Mouse (Mus musculus) hindbrain, embryonic 14.5 days (tissue): ENCODE measurements at regions not wholly inside any gene's neighbourhood (a gene's known extent, or its start where the extent isn't known, plus 50 kb on each side); places are given as distances from the start of the nearest gene placed in this dataset.

Source experiments
- ATAC-seq: fragments of 200-750 bp; cut with Nextera tagmentation; 2 replicates; pipeline ENCODE4 v1.8.0; 2017; ENCODE audit warnings: moderate number of reproducible peaks, mild to moderate bottlenecking, moderate TSS enrichment, moderate library complexity; ENCODE audit not compliant: low FRiP score
- DNase-seq: peaks from one replicate; pipeline ENCODE4 v3.0.0-alpha.2; 2015; ENCODE audit warnings: low spot score
- H3K27ac ChIP-seq: fragments of 300-500 bp; sonication (generic); 2 replicates; pipeline ENCODE4 v1.5.1; 2014; ENCODE audit warnings: mild to moderate bottlenecking, moderate library complexity
- H3K27me3 ChIP-seq: fragments of 300-500 bp; sonication (generic); 2 replicates; pipeline ENCODE4 v1.6.1; 2014; ENCODE audit warnings: mild to moderate bottlenecking, low read length, mixed read lengths; ENCODE audit not compliant: control insufficient read depth, insufficient read depth
- H3K36me3 ChIP-seq: fragments of 300-500 bp; sonication (generic); replicated peaks from 2 replicates; pipeline ENCODE4 v1.6.1; 2014; ENCODE audit not compliant: control insufficient read depth, insufficient read depth
- H3K4me1 ChIP-seq: fragments of 300-500 bp; sonication (generic); replicated peaks from 2 replicates; pipeline ENCODE4 v1.6.1; 2014; ENCODE audit warnings: antibody characterized with exemption, low read length, mixed read lengths; ENCODE audit not compliant: control insufficient read depth, insufficient read depth
- H3K4me2 ChIP-seq: fragments of 300-500 bp; sonication (generic); replicated peaks from 2 replicates; pipeline ENCODE4 v1.6.1; 2014; ENCODE audit warnings: mild to moderate bottlenecking, moderate library complexity
- H3K4me3 ChIP-seq: fragments of 300-500 bp; sonication (generic); replicated peaks from 2 replicates; pipeline ENCODE4 v1.5.1; 2014; ENCODE audit warnings: mild to moderate bottlenecking, low read length
- H3K9ac ChIP-seq: fragments of 300-500 bp; sonication (generic); 2 replicates; pipeline ENCODE4 v1.6.1; 2014
- H3K9me3 ChIP-seq: fragments of 300-500 bp; sonication (generic); 2 replicates; pipeline ENCODE4 v1.6.1; 2016; ENCODE audit warnings: low read length; ENCODE audit not compliant: control insufficient read depth
- WGBS: fragments of 180-500 bp; shearing (Covaris S2); extraction: QIAGEN DNeasy Blood & Tissue Kit; methylation state at CpG from one replicate; pipeline ENCODE4 v1.1.7; 2014; 5-methylcytosine and 5-hydroxymethylcytosine counted together

DNA sequence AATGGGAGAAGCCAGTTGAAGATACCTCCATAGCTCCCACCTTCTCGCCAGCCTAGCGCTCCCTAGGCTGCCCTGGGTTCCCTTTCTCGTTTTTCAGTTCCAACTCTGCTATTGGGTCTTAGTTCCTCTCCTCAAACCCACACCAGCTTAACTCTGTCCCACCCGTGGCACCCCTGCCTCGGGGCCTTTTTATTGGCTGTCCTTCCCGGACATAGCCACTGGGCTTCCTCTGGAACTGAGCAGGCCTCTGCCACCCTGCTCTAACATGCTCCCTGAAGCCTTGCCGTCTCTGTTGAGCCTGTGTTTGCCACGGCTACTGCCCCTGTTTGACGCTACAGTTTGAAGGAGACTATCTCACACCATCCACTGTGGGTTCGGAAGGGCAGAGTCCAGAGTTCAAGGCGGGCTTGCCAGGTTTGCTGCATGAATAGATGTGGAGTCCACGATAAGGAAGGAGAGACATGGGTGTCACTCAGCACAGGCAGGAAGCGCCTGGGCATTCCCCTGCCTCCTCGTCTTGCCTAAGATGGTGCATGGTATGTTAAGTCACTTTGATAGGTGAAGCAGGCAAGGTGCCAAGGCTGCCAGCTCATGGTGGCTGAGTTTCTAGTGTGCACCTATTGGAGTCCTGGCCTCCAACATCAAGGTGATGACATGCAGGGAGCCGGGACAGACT, 116.1 kb upstream of the Tmem189 start:
- Histone ChIP-seq H3K4me2 (no peak overlapping the region), H3K4me1 (no peaks in the 10 kb centered on the region), H3K27ac (no peak overlapping the region), H3K27me3 (no peaks in the 10 kb centered on the region), H3K9me3 (no peaks in the 10 kb centered on the region), H3K4me3 (no peak overlapping the region), H3K9ac (no peak overlapping the region), H3K36me3 (no peaks in the 10 kb centered on the region)
- no peak for ATAC-seq
- no peak for DNase-seq
- 84% methylated on average over 15 of the region's 15 CpGs for WGBS

DNA sequence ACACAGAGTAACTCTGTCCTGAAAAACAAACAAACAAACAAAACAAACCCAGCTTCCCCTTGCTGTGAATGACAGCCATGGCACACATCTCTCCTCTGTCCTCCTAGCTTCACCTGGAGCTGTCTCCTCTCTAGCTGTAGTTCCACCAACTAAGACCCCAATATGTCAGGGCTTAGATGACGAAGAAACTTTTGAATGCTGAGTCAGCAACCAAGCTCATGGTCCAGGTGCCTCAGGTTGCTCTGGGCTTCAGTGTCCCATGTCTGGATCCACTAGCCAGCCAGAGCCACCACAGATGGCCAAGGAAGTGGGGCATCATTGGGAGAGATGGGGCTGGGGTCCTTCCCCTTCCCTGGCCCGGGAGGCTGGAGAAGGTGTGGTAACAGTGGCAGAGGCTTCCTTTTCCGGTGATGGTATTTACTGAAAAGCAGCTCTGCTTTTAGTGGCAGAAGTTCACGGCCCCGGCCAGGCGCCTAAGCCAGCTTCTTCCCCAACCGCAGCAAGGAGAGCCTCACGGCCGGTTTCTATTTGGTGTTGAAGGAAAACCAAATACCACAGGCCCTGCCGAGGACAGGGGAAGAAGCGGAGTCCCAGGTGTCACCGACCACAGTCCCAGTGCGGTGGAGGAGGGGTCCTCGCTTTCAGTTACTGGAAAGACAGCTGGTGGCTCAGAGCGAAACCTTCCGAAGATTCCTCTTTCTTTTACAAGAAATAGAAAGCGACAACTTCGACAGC, 115.0 kb upstream of the Tmem189 start:
- Histone ChIP-seq H3K27ac (no peak overlapping the region), H3K4me2 (no peak overlapping the region), H3K9ac (no peak overlapping the region), H3K4me1 (no peaks in the 10 kb centered on the region), H3K27me3 (no peaks in the 10 kb centered on the region), H3K4me3 (no peak overlapping the region), H3K9me3 (no peaks in the 10 kb centered on the region), H3K36me3 (no peaks in the 10 kb centered on the region)
- DNase-seq (no peak), ATAC-seq (no peak)
- WGBS, result 69% methylated on average over 18 of the region's 18 CpGs

DNA sequence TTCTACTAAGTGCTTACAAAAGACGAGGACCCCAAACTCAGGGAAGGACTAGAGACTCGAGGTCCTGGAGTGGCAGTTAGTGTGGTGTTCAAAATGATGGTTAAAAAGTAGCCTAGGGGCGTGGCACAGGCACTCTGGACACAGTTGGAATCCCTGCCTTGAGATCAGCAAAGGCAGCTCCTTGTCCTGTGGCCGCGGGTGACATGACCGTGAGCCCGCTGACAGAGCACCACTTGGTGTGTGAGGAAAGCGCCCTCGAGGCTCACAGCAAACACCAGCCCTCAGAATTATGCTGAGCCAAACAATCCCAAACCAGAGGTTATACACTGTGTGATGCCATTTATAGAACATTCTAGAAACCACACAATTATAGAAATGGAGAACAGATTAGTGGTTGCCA, 112.9 kb upstream of the Tmem189 start:
- H3K4me1 ChIP-seq, result no peaks in the 10 kb centered on the region
- no peak overlapping the region for H3K4me2 ChIP-seq
- no peaks in the 10 kb centered on the region for H3K27me3 ChIP-seq
- DNase-seq (no peak), ATAC-seq (no peak)
- no peak overlapping the region for H3K4me3 ChIP-seq
- no peaks in the 10 kb centered on the region for H3K9me3 ChIP-seq
- no peak overlapping the region for H3K27ac ChIP-seq
- H3K36me3 ChIP-seq, result no peaks in the 10 kb centered on the region
- 79% methylated on average over 9 of the region's 9 CpGs for WGBS
- H3K9ac ChIP-seq, result no peak overlapping the region

DNA sequence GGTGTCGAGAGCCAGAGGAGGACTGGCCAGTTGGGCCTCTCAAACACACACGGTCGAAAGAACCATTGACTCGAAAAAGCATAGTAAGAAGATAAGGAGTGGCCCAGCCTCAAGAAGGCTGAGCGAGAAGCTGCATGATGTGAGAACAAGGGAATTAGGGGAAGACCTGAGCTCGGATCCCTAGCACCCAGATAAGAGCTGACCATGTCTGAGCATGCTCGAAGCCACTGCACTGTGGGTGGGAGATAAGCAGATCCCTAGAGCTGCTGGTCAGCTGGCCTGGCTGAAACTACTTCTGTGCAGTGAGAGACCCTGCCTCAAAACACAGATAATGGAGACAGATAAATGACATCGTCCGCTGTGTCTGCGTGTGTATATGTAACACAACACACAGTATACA, 111.8 kb upstream of the Tmem189 start:
- H3K4me3 ChIP-seq, result no peak overlapping the region

DNA sequence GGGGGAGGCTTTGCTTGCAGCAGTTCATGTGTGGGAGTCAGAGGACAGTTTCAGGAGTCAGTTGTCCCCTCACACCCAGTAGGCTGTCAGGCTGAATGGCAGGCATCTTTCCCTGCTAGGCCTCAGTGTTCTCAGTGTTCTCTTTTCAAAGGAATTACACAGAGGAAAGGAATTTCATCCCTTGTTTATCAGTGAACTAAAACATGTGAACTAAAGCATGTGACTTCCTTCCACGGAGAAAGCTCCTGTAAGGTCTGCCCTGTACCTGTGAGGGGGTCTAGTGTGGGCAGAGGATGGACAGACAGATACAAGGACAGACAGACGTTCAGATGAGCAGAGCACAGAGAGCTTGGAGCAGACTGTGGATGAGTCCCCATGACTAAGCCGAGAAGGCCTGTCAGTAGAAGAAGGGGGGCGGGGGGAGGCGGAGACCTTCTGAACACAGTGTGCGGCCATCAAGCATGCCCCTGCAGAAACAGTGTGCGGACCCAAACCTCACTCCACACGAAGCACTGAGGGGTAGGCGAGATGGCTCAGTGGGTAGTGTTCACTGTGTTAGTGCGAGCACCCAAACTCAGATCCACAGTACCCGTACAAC, 111.1 kb upstream of the Tmem189 start:
- H3K9ac ChIP-seq, result no peak overlapping the region
- no peaks in the 10 kb centered on the region for H3K4me1 ChIP-seq
- H3K27me3 ChIP-seq, result no peaks in the 10 kb centered on the region
- no peak for DNase-seq
- no peak overlapping the region for H3K4me2 ChIP-seq
- no peaks in the 10 kb centered on the region for H3K9me3 ChIP-seq
- no peaks in the 10 kb centered on the region for H3K36me3 ChIP-seq
- 0 out of 2 replicates have a peak, but pooled peaks have one; percentile 8 for ATAC-seq
- no peak overlapping the region for H3K4me3 ChIP-seq
- 69% methylated on average over 11 of the region's 11 CpGs for WGBS
- H3K27ac ChIP-seq, result no peak overlapping the region

More for the DNA sequence above, 111.8 kb upstream of the Tmem189 start:
- WGBS, result 93% methylated on average over 10 of the region's 10 CpGs
- no peaks in the 10 kb centered on the region for H3K36me3 ChIP-seq
- no peaks in the 10 kb centered on the region for H3K27me3 ChIP-seq
- H3K9ac ChIP-seq, result no peak overlapping the region
- H3K4me1 ChIP-seq, result no peaks in the 10 kb centered on the region
- no peak overlapping the region for H3K27ac ChIP-seq
- ATAC-seq (no peak), DNase-seq (no peak)
- no peaks in the 10 kb centered on the region for H3K9me3 ChIP-seq
- no peak overlapping the region for H3K4me2 ChIP-seq

DNA sequence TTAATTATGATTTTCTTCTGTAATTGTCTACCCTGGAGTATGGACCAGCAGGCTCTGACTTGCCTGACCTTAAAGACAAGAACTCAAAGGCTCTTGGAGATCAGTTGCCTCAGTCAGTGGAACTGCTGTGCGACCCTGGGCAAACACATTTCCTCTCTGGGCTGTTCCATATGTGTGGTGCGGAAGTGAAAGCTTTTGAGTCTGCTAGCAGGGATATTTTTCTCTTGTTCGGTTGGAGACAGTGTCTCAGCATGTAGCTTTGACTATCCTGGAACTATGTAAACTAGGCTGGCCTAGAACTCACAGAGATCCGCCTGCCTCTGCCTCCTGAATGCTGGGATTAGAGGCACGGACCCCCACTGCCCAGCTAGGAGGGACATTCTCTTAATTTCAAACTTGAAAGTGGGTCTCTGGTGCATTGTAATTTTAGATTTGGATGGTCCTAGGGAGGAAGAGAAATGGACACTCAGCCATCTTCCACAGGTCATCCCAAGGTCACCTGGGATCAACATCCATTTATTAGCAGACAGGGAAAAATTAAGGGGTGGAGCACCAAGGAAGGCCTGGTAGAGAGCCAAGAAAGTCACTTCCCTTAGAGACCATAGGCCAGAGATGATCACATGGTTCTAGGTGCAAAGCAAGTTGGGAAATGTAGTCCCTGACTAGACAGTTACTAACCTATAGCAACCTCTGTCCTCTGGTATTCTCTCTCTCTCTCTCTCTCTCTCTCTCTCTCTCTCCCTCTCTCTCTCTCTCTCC, 110.2 kb upstream of the Tmem189 start:
- Histone ChIP-seq H3K36me3 (no peaks in the 10 kb centered on the region), H3K4me2 (no peak overlapping the region)

GRCm38 (mm10) chr2:167798969-167799513, 109.4 kb upstream of the Tmem189 start:
- DNase-seq, result no peak
- no peaks in the 10 kb centered on the region for H3K9me3 ChIP-seq
- no peak overlapping the region for H3K27ac ChIP-seq
- H3K27me3 ChIP-seq, result no peaks in the 10 kb centered on the region
- ATAC-seq, result no peak
- WGBS, result 96% methylated on average over 9 of the region's 9 CpGs
- no peak overlapping the region for H3K4me3 ChIP-seq
- H3K4me2 ChIP-seq, result no peak overlapping the region
- no peaks in the 10 kb centered on the region for H3K4me1 ChIP-seq
- H3K9ac ChIP-seq, result no peak overlapping the region
- no peaks in the 10 kb centered on the region for H3K36me3 ChIP-seq

More for the DNA sequence above, 110.2 kb upstream of the Tmem189 start:
- no peak overlapping the region for H3K4me3 ChIP-seq
- no peaks in the 10 kb centered on the region for H3K27me3 ChIP-seq
- DNase-seq (peak; percentile 30), ATAC-seq (no peak)
- no peaks in the 10 kb centered on the region for H3K4me1 ChIP-seq
- H3K27ac ChIP-seq, result no peak overlapping the region
- 89% methylated on average over 5 of the region's 5 CpGs for WGBS
- H3K9ac ChIP-seq, result no peak overlapping the region
- no peaks in the 10 kb centered on the region for H3K9me3 ChIP-seq

DNA sequence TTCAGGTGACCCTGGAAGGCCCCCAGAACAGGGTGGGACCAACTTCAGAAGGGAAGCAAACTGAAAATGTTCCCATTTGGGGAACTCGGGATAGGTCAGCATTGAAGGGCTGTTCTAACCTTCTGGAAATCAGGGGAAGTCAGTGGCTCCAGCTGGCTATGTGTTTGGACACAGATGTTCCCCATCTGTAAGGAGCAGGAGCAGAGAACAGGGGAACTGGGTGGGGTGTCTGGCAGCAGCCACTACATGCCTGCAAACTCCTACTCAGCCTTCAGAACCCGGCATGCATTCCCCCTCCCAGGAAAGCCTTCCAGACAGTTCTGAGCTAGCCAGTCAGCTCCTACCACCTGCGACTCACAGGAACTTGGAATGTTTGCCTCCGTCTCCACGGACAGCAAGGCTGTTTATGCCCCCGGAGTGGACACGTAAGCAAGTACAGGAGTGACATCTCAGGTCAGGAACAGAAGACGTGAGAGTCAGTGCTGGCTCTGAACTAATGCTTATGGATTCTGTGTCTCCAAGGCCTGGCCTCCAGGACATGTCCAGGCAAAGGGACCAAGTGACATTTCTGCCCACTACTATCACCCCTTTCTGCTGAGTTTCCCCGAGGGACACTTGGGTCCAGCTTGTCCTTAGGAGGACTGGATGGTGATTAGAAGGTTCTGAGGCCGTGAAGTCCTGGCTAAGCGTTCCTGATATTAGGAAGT, 108.6 kb upstream of the Tmem189 start:
- Histone ChIP-seq H3K4me3 (no peak overlapping the region), H3K9me3 (no peaks in the 10 kb centered on the region), H3K36me3 (no peaks in the 10 kb centered on the region), H3K4me2 (no peak overlapping the region), H3K27ac (no peak overlapping the region), H3K9ac (no peak overlapping the region), H3K27me3 (no peaks in the 10 kb centered on the region), H3K4me1 (no peaks in the 10 kb centered on the region)
- ATAC-seq (no peak), DNase-seq (no peak)
- 90% methylated on average over 11 of the region's 11 CpGs for WGBS
